Mouse (Mus musculus) lung, embryonic 14.5 days (tissue): ENCODE results near the gene Dph1. TPM values are rescaled to one million over a fixed set of nuclear protein-coding genes. Genes with fewer than 3 reads are reported as not detected.
A peak's percentile ranks its signal among the peaks of the same experiment; 100 is the strongest.

ENCODE experiments used
- ATAC-seq: fragments of 200-750 bp; cut with Nextera tagmentation; 2 replicates; pipeline ENCODE4 v1.8.0; 2017; ENCODE audit warnings: mild to moderate bottlenecking, moderate TSS enrichment, moderate library complexity; ENCODE audit not compliant: insufficient read depth
- DNase-seq: peaks from one replicate; pipeline ENCODE4 v3.0.0-alpha.2; 2015
- H3K27ac ChIP-seq: fragments of 300-500 bp; sonication (generic); 2 replicates; pipeline ENCODE4 v1.5.1; 2014; ENCODE audit warnings: low read depth, mild to moderate bottlenecking, moderate library complexity
- H3K27me3 ChIP-seq: fragments of 300-500 bp; sonication (generic); 2 replicates; pipeline ENCODE4 v1.6.1; 2014; ENCODE audit warnings: low read length, control low read depth; ENCODE audit not compliant: insufficient read depth
- H3K36me3 ChIP-seq: fragments of 300-500 bp; sonication (generic); 2 replicates; pipeline ENCODE4 v1.6.1; 2014; ENCODE audit warnings: control low read depth; ENCODE audit not compliant: insufficient read depth
- H3K4me1 ChIP-seq: fragments of 300-500 bp; sonication (generic); 2 replicates; pipeline ENCODE4 v1.6.1; 2014; ENCODE audit warnings: antibody characterized with exemption, control low read depth; ENCODE audit not compliant: insufficient read depth
- H3K4me2 ChIP-seq: fragments of 300-500 bp; sonication (generic); 2 replicates; pipeline ENCODE4 v1.6.1; 2014; ENCODE audit warnings: mild to moderate bottlenecking
- H3K4me3 ChIP-seq: fragments of 300-500 bp; sonication (generic); 2 replicates; pipeline ENCODE4 v1.5.1; 2014; ENCODE audit warnings: low read depth, low read length
- H3K9ac ChIP-seq: fragments of 300-500 bp; sonication (generic); 2 replicates; pipeline ENCODE4 v1.6.1; 2014
- H3K9me3 ChIP-seq: fragments of 300-500 bp; sonication (generic); 2 replicates; pipeline ENCODE4 v1.6.1; 2016; ENCODE audit warnings: low read depth, low read length, control low read depth
- CTCF ChIP-seq: IDR thresholded peaks from 2 replicates; pipeline ENCODE4 v1.5.1; 2016; ENCODE audit warnings: antibody characterized with exemption, low read depth
- WGBS: fragments of 180-500 bp; shearing (Covaris S2); extraction: QIAGEN DNeasy Blood & Tissue Kit; methylation state at CpG from one replicate; pipeline ENCODE4 v1.1.7; 2014; 5-methylcytosine and 5-hydroxymethylcytosine counted together
- polyA plus RNA-seq: library from polyadenylated mRNA; unstranded; fragments of >200 nt; fragmentation: Nextera tagmentation; extraction: Ambion mirVana; gene quantifications from 2 replicates; pipeline ENCODE4 v1.2.1, GENCODE M21; 2014

Gene Dph1
- polyA plus RNA-seq, 1 experiment from 2014 or later, result 26.5 TPM

GRCm38 (mm10) chr11:75158432-75158831 lies 32.6 kb downstream of the Dph1 start:
- H3K4me1 ChIP-seq, result peaks cover 22% of the 10 kb centered on the region
- peaks cover 46% of the 10 kb centered on the region for H3K36me3 ChIP-seq
- H3K27me3 ChIP-seq, result no peaks in the 10 kb centered on the region
- no peak overlapping the region for H3K4me3 ChIP-seq
- no peak overlapping the region for H3K9ac ChIP-seq
- no peak for ATAC-seq
- WGBS, result 75% methylated on average over 14 of the region's 14 CpGs
- H3K27ac ChIP-seq, result peak overlapping the region; percentile 75; the same call in 1 of the 2 replicates
- H3K9me3 ChIP-seq, result no peaks in the 10 kb centered on the region
- peak; percentile 43 for DNase-seq
- H3K4me2 ChIP-seq, result no peak overlapping the region
- TF ChIP-seq CTCF, result no peak

DNA sequence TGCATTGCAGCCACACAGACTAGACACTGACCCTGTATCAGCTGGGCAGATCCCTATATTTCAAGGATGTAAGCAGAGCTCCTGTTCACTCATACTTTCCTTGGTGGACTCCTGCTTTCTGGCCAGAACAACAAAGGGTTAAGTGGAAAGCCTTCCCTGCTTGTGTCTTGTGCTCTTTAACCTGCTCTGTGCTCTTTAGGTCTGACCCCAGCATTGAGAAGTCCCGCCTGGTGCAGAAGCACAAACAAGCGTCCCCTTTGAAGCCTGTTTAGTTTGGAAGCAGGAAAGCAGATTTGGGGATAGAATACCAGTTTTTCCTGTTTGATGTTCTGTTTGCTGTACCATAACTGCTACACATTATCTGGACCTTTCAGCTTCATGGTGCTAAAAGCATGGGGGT lies 33.1 kb downstream of the Dph1 start:
- Histone ChIP-seq H3K27ac (peak overlapping the region; percentile 75), H3K4me3 (no peak overlapping the region), H3K4me2 (no peak overlapping the region), H3K9me3 (no peaks in the 10 kb centered on the region), H3K4me1 (peaks cover 23% of the 10 kb centered on the region), H3K36me3 (peaks cover 41% of the 10 kb centered on the region), H3K9ac (no peak overlapping the region), H3K27me3 (no peaks in the 10 kb centered on the region)
- WGBS, result 34% methylated on average over 2 of the region's 2 CpGs
- peak; percentile 30 for DNase-seq
- ATAC-seq, result no peak
- no peak for TF ChIP-seq CTCF

DNA sequence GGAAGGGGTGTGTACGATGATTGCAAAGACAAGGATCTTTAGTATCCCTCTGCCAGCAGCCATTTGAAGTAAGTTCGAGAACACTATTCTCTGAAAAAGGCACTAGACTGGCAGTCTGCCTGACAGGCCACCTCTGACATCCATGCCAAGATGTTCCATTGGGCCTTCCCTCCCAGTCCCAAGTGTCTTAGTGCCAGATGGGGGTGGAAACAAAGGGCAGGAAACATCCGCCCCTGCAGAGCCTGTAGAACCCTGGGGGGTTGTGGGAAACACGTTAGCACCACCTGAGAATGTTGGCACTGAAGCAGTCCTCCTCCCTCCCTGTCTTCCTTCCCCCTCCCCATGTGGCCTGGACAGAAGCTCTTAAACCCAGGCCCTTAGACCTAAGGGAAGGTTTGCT lies 34.0 kb downstream of the Dph1 start:
- DNase-seq (peak; percentile 35), ATAC-seq (no peak)
- peak overlapping the region; percentile 75 for H3K27ac ChIP-seq
- TF ChIP-seq CTCF, result no peak
- 24% methylated on average over 4 of the region's 4 CpGs for WGBS
- H3K4me1 ChIP-seq, result peaks cover 23% of the 10 kb centered on the region
- H3K9ac ChIP-seq, result no peak overlapping the region
- H3K27me3 ChIP-seq, result no peaks in the 10 kb centered on the region
- H3K4me2 ChIP-seq, result no peak overlapping the region
- H3K4me3 ChIP-seq, result no peak overlapping the region
- H3K36me3 ChIP-seq, result peaks cover 32% of the 10 kb centered on the region
- H3K9me3 ChIP-seq, result no peaks in the 10 kb centered on the region

- ATAC-seq (0 out of 2 replicates have a peak, but pooled peaks have one; percentile 12), DNase-seq (peak; percentile 81)
- Histone ChIP-seq H3K4me3 (no peak overlapping the region), H3K4me1 (peaks cover 23% of the 10 kb centered on the region), H3K27me3 (no peaks in the 10 kb centered on the region), H3K9ac (no peak overlapping the region), H3K27ac (peak overlapping the region; percentile 75), H3K36me3 (peaks cover 31% of the 10 kb centered on the region), H3K4me2 (no peak overlapping the region), H3K9me3 (no peaks in the 10 kb centered on the region)
- TF ChIP-seq CTCF, result no peak
- WGBS, result 27% methylated on average over 5 of the region's 5 CpGs
Measured at GRCm38 (mm10) chr11:75156416-75156815, 34.6 kb downstream of the Dph1 start.

DNA sequence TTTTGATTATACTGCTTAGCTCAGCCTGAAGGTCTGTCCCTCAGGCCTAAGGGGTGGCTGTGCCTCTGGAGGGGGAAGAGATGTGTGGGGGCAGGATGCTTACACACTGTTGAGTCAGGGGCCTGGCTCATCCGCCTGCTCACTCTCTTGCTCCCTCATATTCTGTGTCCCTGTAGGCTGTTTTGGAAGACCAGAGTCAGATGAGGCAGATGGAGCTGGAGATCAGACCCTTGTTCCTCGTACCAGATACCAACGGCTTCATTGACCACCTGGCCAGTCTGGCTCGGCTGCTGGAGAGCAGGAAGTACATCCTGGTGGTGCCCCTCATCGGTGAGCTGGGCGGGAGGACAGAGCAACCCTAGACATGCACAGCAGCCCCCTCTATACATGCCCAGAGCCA lies 35.1 kb downstream of the Dph1 start:
- TF ChIP-seq CTCF, result no peak
- Histone ChIP-seq H3K4me2 (no peak overlapping the region), H3K27me3 (no peaks in the 10 kb centered on the region), H3K36me3 (peaks cover 27% of the 10 kb centered on the region), H3K4me3 (no peak overlapping the region), H3K9me3 (no peaks in the 10 kb centered on the region), H3K27ac (peak overlapping the region; percentile 75), H3K4me1 (peaks cover 23% of the 10 kb centered on the region), H3K9ac (no peak overlapping the region)
- 40% methylated on average over 6 of the region's 6 CpGs for WGBS
- DNase-seq, result no peak
- 0 out of 2 replicates have a peak, but pooled peaks have one; percentile 4 for ATAC-seq

DNA sequence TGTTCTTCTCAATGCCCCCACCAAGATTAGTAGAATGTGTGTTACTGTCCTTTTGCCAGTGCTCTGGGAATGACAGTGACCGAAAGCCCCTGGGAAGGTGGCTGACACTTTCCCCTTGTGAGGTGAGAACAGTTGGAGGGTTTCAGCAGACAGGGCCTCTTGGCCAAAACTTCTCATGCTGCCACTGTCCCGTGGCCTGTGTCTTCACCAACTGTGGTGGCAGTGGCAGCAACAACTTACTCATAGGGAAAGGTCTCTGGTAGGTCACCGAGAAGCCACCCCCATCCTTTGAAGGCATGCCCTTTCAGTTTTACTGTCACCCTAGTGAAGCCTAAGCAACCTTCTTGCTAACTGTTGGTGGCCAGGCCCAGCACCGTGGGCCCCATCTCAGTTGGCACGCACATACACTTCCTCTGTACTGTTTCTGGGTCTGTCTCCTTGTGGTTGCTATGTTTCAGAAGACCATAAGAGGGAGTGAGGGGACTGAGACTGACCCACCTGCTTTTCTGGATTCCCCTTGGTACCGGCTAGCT lies 36.9 kb downstream of the Dph1 start:
- Histone ChIP-seq H3K9ac (no peak overlapping the region), H3K4me2 (no peak overlapping the region), H3K27ac (peak overlapping the region; percentile 54; the same call in 1 of the 2 replicates), H3K4me1 (peaks cover 23% of the 10 kb centered on the region), H3K36me3 (peaks cover 14% of the 10 kb centered on the region; the same call in 1 of the 2 replicates), H3K27me3 (no peaks in the 10 kb centered on the region), H3K4me3 (no peak overlapping the region), H3K9me3 (no peaks in the 10 kb centered on the region)
- WGBS, result 60% methylated on average over 6 of the region's 6 CpGs
- no peak for ATAC-seq
- TF ChIP-seq CTCF, result peak; percentile 42; the same call in 1 of the 2 replicates
- peak; percentile 19 for DNase-seq

GRCm38 (mm10) chr11:75152603-75153557 lies 38.2 kb downstream of the Dph1 start:
- peak overlapping the region; percentile 93 for H3K27ac ChIP-seq
- H3K27me3 ChIP-seq, result no peaks in the 10 kb centered on the region
- ATAC-seq (peak; percentile 76), DNase-seq (peak; percentile 86)
- H3K36me3 ChIP-seq, result peaks cover 11% of the 10 kb centered on the region; the same call in 1 of the 2 replicates
- H3K9me3 ChIP-seq, result no peaks in the 10 kb centered on the region
- H3K4me2 ChIP-seq, result no peak overlapping the region; the same call in 1 of the 2 replicates
- H3K4me1 ChIP-seq, result peaks cover 21% of the 10 kb centered on the region
- no peak overlapping the region for H3K4me3 ChIP-seq
- no peak overlapping the region for H3K9ac ChIP-seq
- TF ChIP-seq CTCF, result 0 out of 2 replicates have a peak, but pooled peaks have one; percentile 1
- WGBS, result 33% methylated on average over 18 of the region's 18 CpGs
